Mouse (Mus musculus) thymus, adult 2 months (tissue): ENCODE data around the gene Olfr728.

Source experiments
- CTCF ChIP-seq: fragments of 200-500 bp; IDR thresholded peaks from 2 replicates; pipeline ENCODE4 v1.5.1; 2012; ENCODE audit warnings: mild to moderate bottlenecking, control low read depth, low read length, moderate library complexity, borderline replicate concordance; ENCODE audit not compliant: control insufficient read depth, poor library complexity, insufficient read depth; ENCODE audit errors: extremely low read depth
- POLR2A ChIP-seq: fragments of 200-500 bp; IDR thresholded peaks from 2 replicates; pipeline ENCODE4 v1.6.1; 2012; ENCODE audit warnings: mild to moderate bottlenecking, low read length, control low read depth, moderate library complexity; ENCODE audit not compliant: control insufficient read depth, poor library complexity, insufficient read depth; ENCODE audit errors: extremely low read depth

- no peak for TF ChIP-seq POLR2A
- no peak for TF ChIP-seq CTCF
Measured at GRCm38 (mm10) chr14:50188098-50188497, 45.6 kb upstream of the Olfr728 start, which contains the start of gene Olfr730.
